Mouse (Mus musculus) myocyte (in vitro differentiated cells): ENCODE data around the gene Iqsec1.

Experiments used
- CEBPB ChIP-seq: IDR thresholded peaks from 2 replicates; pipeline ENCODE4 v1.6.1; 2011; ENCODE audit warnings: mild to moderate bottlenecking, moderate library complexity; ENCODE audit not compliant: poor library complexity, insufficient read depth, severe bottlenecking
- E2F4 ChIP-seq: IDR thresholded peaks from one replicate; pipeline ENCODE4 v1.6.1; 2011; ENCODE audit warnings: mild to moderate bottlenecking, control low read depth, moderate library complexity; ENCODE audit not compliant: insufficient read depth
- MYOD1 ChIP-seq, 3 experiments: IDR thresholded peaks; one replicate each; pipeline ENCODE4 v1.6.1; 2011; ENCODE audit warnings: control low read depth in 2 of 3, low read depth in 2 of 3, mild to moderate bottlenecking in 2 of 3, moderate library complexity in 1 of 3; ENCODE audit not compliant: insufficient read length in 2 of 3, control insufficient read depth in 1 of 3

DNA sequence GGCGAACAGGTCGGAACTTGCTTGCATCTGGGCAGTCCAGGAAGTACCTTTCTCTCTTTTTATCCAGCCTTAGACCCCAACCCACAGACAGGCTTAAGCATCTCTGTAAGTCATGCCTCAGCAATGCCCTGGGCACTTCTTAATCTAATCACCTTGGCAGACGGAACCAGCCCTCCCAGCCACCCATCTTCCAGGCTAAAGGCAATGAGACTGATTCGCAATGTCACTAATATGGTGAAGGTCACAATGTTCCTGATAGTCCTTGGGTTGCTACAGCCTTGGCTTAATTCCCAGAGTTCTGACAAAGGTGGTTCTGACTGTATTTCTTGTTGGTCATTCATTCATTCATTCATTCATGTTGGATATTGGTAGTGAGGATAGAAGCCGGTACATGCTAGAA, 378.2 kb downstream of the Iqsec1 start:
- TF ChIP-seq MYOD1 (IDR thresholded peaks at IDR 0.05; ENCODE audit: control insufficient read depth in 1 of 3, insufficient read length in 2 of 3, low read depth in 2 of 3): no peak
- no peak for TF ChIP-seq E2F4
- TF ChIP-seq CEBPB: no peak
